Mouse (Mus musculus): Measurements from ENCODE around the gene Cyp4f39. TPM values are rescaled to one million over a fixed set of nuclear protein-coding genes. Genes with fewer than 3 reads are reported as not detected.
A peak's percentile ranks its signal among the peaks of the same experiment; 100 is the strongest.

The Cyp4f39 gene
- total and polyA plus RNA-seq, 2 experiments, result 0.18 to 0.49 TPM

- H3K9ac ChIP-seq (ENCODE audit: low read depth, low read length), result no peak overlapping the region
- WGBS, result 88% methylated on average over 5 of the region's 5 CpGs
- no peak overlapping the region for H3K4me3 ChIP-seq (ENCODE audit: insufficient read depth, low read depth, low read length)
- no peaks in the 10 kb centered on the region for H3K27me3 ChIP-seq (ENCODE audit: control insufficient read depth, insufficient read depth, low read length)
- no peaks in the 10 kb centered on the region for H3K79me2 ChIP-seq (ENCODE audit: control insufficient read depth, insufficient read depth, low read length)
- no peaks in the 10 kb centered on the region for H3K36me3 ChIP-seq (ENCODE audit: control insufficient read depth, insufficient read depth, low read length)
- H3K27ac ChIP-seq (replicated peaks; ENCODE audit: insufficient read depth, low read depth, low read length), result no peak overlapping the region
- no peak for DNase-seq (ENCODE audit: extremely low read depth, low read depth, low spot score)
- no peak for TF ChIP-seq POLR2A (IDR thresholded peaks at IDR 0.05; ENCODE audit: extremely low read depth, insufficient read depth, low read length)
- TF ChIP-seq CTCF (IDR thresholded peaks at IDR 0.05; ENCODE audit: low read depth, low read length), result no peak
- no peaks in the 10 kb centered on the region for H3K4me1 ChIP-seq (ENCODE audit: control insufficient read depth, insufficient read depth, low read length)
Observed at GRCm38 (mm10) chr17:32435151-32435550, 17.4 kb upstream of the Cyp4f39 start.

- no peaks in the 10 kb centered on the region for H3K36me3 ChIP-seq (ENCODE audit: control insufficient read depth, insufficient read depth, low read length)
- H3K27me3 ChIP-seq (ENCODE audit: control insufficient read depth, insufficient read depth, low read length), result no peaks in the 10 kb centered on the region
- H3K4me1 ChIP-seq (ENCODE audit: control insufficient read depth, insufficient read depth, low read length), result no peaks in the 10 kb centered on the region
- no peak overlapping the region for H3K9ac ChIP-seq (ENCODE audit: low read depth, low read length)
- TF ChIP-seq CTCF (IDR thresholded peaks at IDR 0.05; ENCODE audit: low read depth, low read length) (no peak), POLR2A (IDR thresholded peaks at IDR 0.05; ENCODE audit: extremely low read depth, insufficient read depth, low read length) (no peak)
- DNase-seq (ENCODE audit: extremely low read depth, low read depth, low spot score), result peak; percentile 25
- no peak overlapping the region for H3K4me3 ChIP-seq (ENCODE audit: insufficient read depth, low read depth, low read length)
- no peaks in the 10 kb centered on the region for H3K79me2 ChIP-seq (ENCODE audit: control insufficient read depth, insufficient read depth, low read length)
- 88% methylated on average over 4 of the region's 4 CpGs for WGBS
- H3K27ac ChIP-seq (replicated peaks; ENCODE audit: insufficient read depth, low read depth, low read length), result no peak overlapping the region
Observed at GRCm38 (mm10) chr17:32437106-32437505, 15.4 kb upstream of the Cyp4f39 start.

GRCm38 (mm10) chr17:32443245-32443644 lies 9.3 kb upstream of the Cyp4f39 start:
- TF ChIP-seq POLR2A (IDR thresholded peaks at IDR 0.05; ENCODE audit: extremely low read depth, insufficient read depth, low read length) (no peak), CTCF (IDR thresholded peaks at IDR 0.05; ENCODE audit: low read depth, low read length) (no peak)
- Histone ChIP-seq H3K4me3 (ENCODE audit: insufficient read depth, low read depth, low read length) (no peak overlapping the region), H3K36me3 (ENCODE audit: control insufficient read depth, insufficient read depth, low read length) (no peaks in the 10 kb centered on the region), H3K79me2 (ENCODE audit: control insufficient read depth, insufficient read depth, low read length) (no peaks in the 10 kb centered on the region), H3K4me1 (ENCODE audit: control insufficient read depth, insufficient read depth, low read length) (peaks cover 2% of the 10 kb centered on the region; the same call in 1 of the 2 replicates), H3K27ac (replicated peaks; ENCODE audit: insufficient read depth, low read depth, low read length) (no peak overlapping the region), H3K9ac (ENCODE audit: low read depth, low read length) (no peak overlapping the region), H3K27me3 (ENCODE audit: control insufficient read depth, insufficient read depth, low read length) (no peaks in the 10 kb centered on the region)
- 80% methylated on average over 6 of the region's 6 CpGs for WGBS
- DNase-seq (ENCODE audit: extremely low read depth, low read depth, low spot score), result no peak

GRCm38 (mm10) chr17:32445016-32445415 lies 7.5 kb upstream of the Cyp4f39 start:
- no peak overlapping the region for H3K27ac ChIP-seq (replicated peaks; ENCODE audit: insufficient read depth, low read depth, low read length)
- H3K36me3 ChIP-seq (ENCODE audit: control insufficient read depth, insufficient read depth, low read length), result no peaks in the 10 kb centered on the region
- H3K9ac ChIP-seq (ENCODE audit: low read depth, low read length), result no peak overlapping the region
- no peaks in the 10 kb centered on the region for H3K27me3 ChIP-seq (ENCODE audit: control insufficient read depth, insufficient read depth, low read length)
- peak; percentile 87 for DNase-seq (ENCODE audit: extremely low read depth, low read depth, low spot score)
- no peak for TF ChIP-seq CTCF (IDR thresholded peaks at IDR 0.05; ENCODE audit: low read depth, low read length)
- TF ChIP-seq POLR2A (IDR thresholded peaks at IDR 0.05; ENCODE audit: extremely low read depth, insufficient read depth, low read length), result no peak
- peaks cover 2% of the 10 kb centered on the region; the same call in 1 of the 2 replicates for H3K4me1 ChIP-seq (ENCODE audit: control insufficient read depth, insufficient read depth, low read length)
- 41% methylated on average over 5 of the region's 5 CpGs for WGBS
- no peak overlapping the region for H3K4me3 ChIP-seq (ENCODE audit: insufficient read depth, low read depth, low read length)
- no peaks in the 10 kb centered on the region for H3K79me2 ChIP-seq (ENCODE audit: control insufficient read depth, insufficient read depth, low read length)

- H3K4me3 ChIP-seq (ENCODE audit: insufficient read depth, low read depth, low read length), result no peak overlapping the region
- no peak overlapping the region for H3K9ac ChIP-seq (ENCODE audit: low read depth, low read length)
- H3K27ac ChIP-seq (replicated peaks; ENCODE audit: insufficient read depth, low read depth, low read length), result no peak overlapping the region
- H3K27me3 ChIP-seq (ENCODE audit: control insufficient read depth, insufficient read depth, low read length), result no peaks in the 10 kb centered on the region
- TF ChIP-seq POLR2A (IDR thresholded peaks at IDR 0.05; ENCODE audit: extremely low read depth, insufficient read depth, low read length) (no peak), CTCF (IDR thresholded peaks at IDR 0.05; ENCODE audit: low read depth, low read length) (no peak)
- no peaks in the 10 kb centered on the region for H3K36me3 ChIP-seq (ENCODE audit: control insufficient read depth, insufficient read depth, low read length)
- no peak for DNase-seq (ENCODE audit: extremely low read depth, low read depth, low spot score)
- no peaks in the 10 kb centered on the region for H3K79me2 ChIP-seq (ENCODE audit: control insufficient read depth, insufficient read depth, low read length)
- H3K4me1 ChIP-seq (ENCODE audit: control insufficient read depth, insufficient read depth, low read length), result peaks cover 2% of the 10 kb centered on the region; the same call in 1 of the 2 replicates
Observed at GRCm38 (mm10) chr17:32447195-32447594, 5.3 kb upstream of the Cyp4f39 start.

- DNase-seq (ENCODE audit: extremely low read depth, low read depth, low spot score), result no peak
- WGBS, result 100% methylated on average over 1 of the region's 1 CpGs
- H3K4me3 ChIP-seq (ENCODE audit: insufficient read depth, low read depth, low read length), result no peak overlapping the region
- no peaks in the 10 kb centered on the region for H3K36me3 ChIP-seq (ENCODE audit: control insufficient read depth, insufficient read depth, low read length)
- H3K27me3 ChIP-seq (ENCODE audit: control insufficient read depth, insufficient read depth, low read length), result no peaks in the 10 kb centered on the region
- H3K4me1 ChIP-seq (ENCODE audit: control insufficient read depth, insufficient read depth, low read length), result peaks cover 2% of the 10 kb centered on the region; the same call in 1 of the 2 replicates
- TF ChIP-seq POLR2A (IDR thresholded peaks at IDR 0.05; ENCODE audit: extremely low read depth, insufficient read depth, low read length), result no peak
- peak; percentile 5; the same call in 1 of the 2 replicates for TF ChIP-seq CTCF (IDR thresholded peaks at IDR 0.05; ENCODE audit: low read depth, low read length)
- H3K79me2 ChIP-seq (ENCODE audit: control insufficient read depth, insufficient read depth, low read length), result no peaks in the 10 kb centered on the region
- H3K27ac ChIP-seq (replicated peaks; ENCODE audit: insufficient read depth, low read depth, low read length), result no peak overlapping the region
- no peak overlapping the region for H3K9ac ChIP-seq (ENCODE audit: low read depth, low read length)
Observed at GRCm38 (mm10) chr17:32449042-32449441, 3.5 kb upstream of the Cyp4f39 start.
